ENCODE assay signal across 22 mouse cellular contexts in the genomic region with DNA sequence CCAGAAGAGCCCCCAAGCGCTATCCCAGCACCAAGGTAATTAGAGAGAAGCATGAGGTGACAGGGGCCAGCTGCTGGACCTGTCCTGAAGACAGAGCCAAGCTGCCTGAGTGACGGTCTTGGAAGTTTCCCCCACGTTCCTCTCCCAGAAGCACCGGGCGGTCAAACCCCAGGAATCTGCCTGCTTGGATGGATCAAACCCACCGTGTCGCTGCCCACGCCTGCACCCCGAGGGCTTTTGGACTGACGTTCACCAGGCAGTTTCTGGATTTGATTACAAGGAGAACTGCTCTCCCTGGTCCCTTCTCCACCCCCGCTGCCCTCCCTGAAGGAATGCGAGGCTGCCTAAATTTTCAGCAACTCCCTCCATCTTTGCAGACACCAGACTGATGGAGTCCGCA.
DNase-seq lines count a peak whose midpoint lies in the region; ATAC-seq and TF ChIP-seq lines count a peak whose summit lies in the region.
"Had no signal": no experiment of that assay in that cellular context is flagged by ENCODE, and none has a peak within 500 bp of the region (broad histone marks: within the 10 kb centered on the region; RNA-seq: fewer than 3 reads in every experiment).

No protein-coding gene starts in this region.

- DNase-seq in kidney, postnatal 25 days = no peak
- DNase-seq in stomach, postnatal 0 days (ENCODE audit: low spot score) = no peak
- DNase-seq in embryonic facial prominence, embryonic 14.5 days (ENCODE audit: low spot score) = peak; percentile 32
- no peak for DNase-seq in cerebellum, adult 11-12 months
- DNase-seq: adrenal gland, postnatal 10 days; cerebellum, postnatal 10 days; kidney, adult 11 months; layer of hippocampus, postnatal 36 days; lung, adult 2 months; lung, postnatal 4 days; thymus, adult 18-20 months; thymus, postnatal 4 days had no signal

- H3K4me1 ChIP-seq in kidney, embryonic 14.5 days (ENCODE audit: control insufficient read depth, insufficient read depth, low read length) = peaks cover 40% of the 10 kb centered on the region
- peaks cover 21% of the 10 kb centered on the region for H3K4me1 ChIP-seq in stomach, embryonic 14.5 days (ENCODE audit: control insufficient read depth, insufficient read depth, low read length)
- H3K4me1 ChIP-seq in stomach, postnatal 0 days (replicated peaks; ENCODE audit: control insufficient read depth, insufficient read depth) = no peaks in the 10 kb centered on the region
- peaks cover 11% of the 10 kb centered on the region for H3K4me1 ChIP-seq in embryonic facial prominence, embryonic 14.5 days (ENCODE audit: control insufficient read depth, insufficient read depth, low read length)
- H3K4me1 ChIP-seq in stomach, embryonic 16.5 days (ENCODE audit: control insufficient read depth, insufficient read depth, low read length) = peaks cover 18% of the 10 kb centered on the region; the same call in 1 of the 2 replicates
- H3K4me1 ChIP-seq: forebrain, embryonic 13.5 days had no signal

- no peak overlapping the region for H3K4me2 ChIP-seq in kidney, embryonic 14.5 days (replicated peaks; ENCODE audit: low read depth, low read length)
- H3K4me2 ChIP-seq in stomach, embryonic 14.5 days (replicated peaks; ENCODE audit: low read depth, low read length) = no peak overlapping the region
- H3K4me2 ChIP-seq in stomach, postnatal 0 days (replicated peaks; ENCODE audit: low read depth) = no peak overlapping the region
- H3K4me2 ChIP-seq in embryonic facial prominence, embryonic 14.5 days (ENCODE audit: low read depth, low read length) = peak overlapping the region; percentile 11; the same call in 1 of the 2 replicates
- no peak overlapping the region for H3K4me2 ChIP-seq in stomach, embryonic 16.5 days (ENCODE audit: low read depth, low read length)
- H3K4me2 ChIP-seq: embryonic facial prominence, embryonic 15.5 days; forebrain, embryonic 13.5 days; liver, embryonic 12.5 days had no signal

- peak overlapping the region; percentile 77 for H3K27ac ChIP-seq in kidney, embryonic 14.5 days (ENCODE audit: low read depth, low read length)
- peak overlapping the region; percentile 10; the same call in 1 of the 2 replicates for H3K27ac ChIP-seq in stomach, embryonic 14.5 days (ENCODE audit: low read length)
- H3K27ac ChIP-seq in stomach, postnatal 0 days (replicated peaks) = no peak overlapping the region
- H3K27ac ChIP-seq in embryonic facial prominence, embryonic 14.5 days (replicated peaks; ENCODE audit: low read depth, low read length) = no peak overlapping the region; the same call in 1 of the 2 replicates
- H3K27ac ChIP-seq in stomach, embryonic 16.5 days (ENCODE audit: low read length) = 0 out of 2 replicates have a peak overlapping the region, but pooled peaks have one; percentile 23
- H3K27ac ChIP-seq: embryonic facial prominence, embryonic 15.5 days; forebrain, embryonic 13.5 days; hindbrain, embryonic 10.5 days; layer of hippocampus, adult 2 months; liver, embryonic 12.5 days had no signal

- no peak overlapping the region for H3K9ac ChIP-seq in kidney, embryonic 14.5 days (ENCODE audit: low read depth, low read length)
- H3K9ac ChIP-seq in stomach, embryonic 14.5 days (replicated peaks; ENCODE audit: low read depth, low read length) = no peak overlapping the region
- no peak overlapping the region for H3K9ac ChIP-seq in stomach, postnatal 0 days (ENCODE audit: low read length)
- no peak overlapping the region for H3K9ac ChIP-seq in embryonic facial prominence, embryonic 14.5 days (ENCODE audit: low read depth, low read length)
- no peak overlapping the region for H3K9ac ChIP-seq in stomach, embryonic 16.5 days (ENCODE audit: low read length)
- H3K9ac ChIP-seq: embryonic facial prominence, embryonic 15.5 days; forebrain, embryonic 13.5 days; liver, embryonic 12.5 days had no signal

- peak; percentile 29; the same call in 1 of the 2 replicates for ATAC-seq in kidney, embryonic 14.5 days (ENCODE audit: low FRiP score, low TSS enrichment)
- ATAC-seq in stomach, embryonic 14.5 days (ENCODE audit: insufficient number of reproducible peaks, insufficient read depth, low FRiP score, low read depth) = peak; percentile 16; the same call in 1 of the 2 replicates
- ATAC-seq in stomach, postnatal 0 days (ENCODE audit: low FRiP score, low TSS enrichment) = no peak
- ATAC-seq in embryonic facial prominence, embryonic 14.5 days (ENCODE audit: low read depth) = no peak
- no peak for ATAC-seq in stomach, embryonic 16.5 days (ENCODE audit: insufficient read depth, low FRiP score)
- ATAC-seq in erythroid progenitor cell, adult 5-6 weeks (replicated peaks; ENCODE audit: low FRiP score, poor library complexity, severe bottlenecking) = no peak
- ATAC-seq: forebrain, embryonic 13.5 days; liver, embryonic 12.5 days; Patski had no signal

- H3K36me3 ChIP-seq in kidney, embryonic 14.5 days (ENCODE audit: control insufficient read depth, insufficient read depth, low read length) = no peaks in the 10 kb centered on the region
- no peaks in the 10 kb centered on the region for H3K36me3 ChIP-seq in stomach, embryonic 14.5 days (ENCODE audit: control insufficient read depth, insufficient read depth, low read length)
- no peaks in the 10 kb centered on the region for H3K36me3 ChIP-seq in stomach, postnatal 0 days (ENCODE audit: control insufficient read depth, insufficient read depth, low read length)
- no peaks in the 10 kb centered on the region for H3K36me3 ChIP-seq in embryonic facial prominence, embryonic 14.5 days (ENCODE audit: control insufficient read depth, insufficient read depth, low read length)
- H3K36me3 ChIP-seq in stomach, embryonic 16.5 days (ENCODE audit: control insufficient read depth, insufficient read depth, low read length) = no peaks in the 10 kb centered on the region
- H3K36me3 ChIP-seq: embryonic facial prominence, embryonic 15.5 days; hindbrain, embryonic 10.5 days; liver, embryonic 12.5 days had no signal

- no peak overlapping the region for H3K4me3 ChIP-seq in kidney, embryonic 14.5 days (ENCODE audit: low read length)
- H3K4me3 ChIP-seq in stomach, embryonic 14.5 days (ENCODE audit: low read depth, low read length) = no peak overlapping the region
- no peak overlapping the region for H3K4me3 ChIP-seq in stomach, postnatal 0 days (ENCODE audit: low read depth, low read length)
- no peak overlapping the region for H3K4me3 ChIP-seq in embryonic facial prominence, embryonic 14.5 days (ENCODE audit: low read depth, low read length)
- no peak overlapping the region for H3K4me3 ChIP-seq in stomach, embryonic 16.5 days (replicated peaks; ENCODE audit: low read length)
- H3K4me3 ChIP-seq: embryonic facial prominence, embryonic 15.5 days; forebrain, embryonic 13.5 days; hindbrain, embryonic 10.5 days; layer of hippocampus, adult 2 months; liver, embryonic 12.5 days had no signal

- 16% methylated on average over 13 of the region's 13 CpGs for WGBS in kidney, embryonic 14.5 days
- 24% methylated on average over 13 of the region's 13 CpGs for WGBS in stomach, embryonic 14.5 days
- 44% methylated on average over 13 of the region's 13 CpGs for WGBS in stomach, postnatal 0 days
- WGBS in embryonic facial prominence, embryonic 14.5 days = 15% methylated on average over 13 of the region's 13 CpGs
- WGBS in stomach, embryonic 16.5 days = 40% methylated on average over 13 of the region's 13 CpGs

- TF ChIP-seq CTCF in stomach, postnatal 0 days (IDR thresholded peaks at IDR 0.05; ENCODE audit: low read depth) = no peak

- no peaks in the 10 kb centered on the region for H3K9me3 ChIP-seq in kidney, embryonic 14.5 days (ENCODE audit: control insufficient read depth, low read length)
- H3K9me3 ChIP-seq in stomach, embryonic 14.5 days (ENCODE audit: control insufficient read depth, low read depth, low read length) = no peaks in the 10 kb centered on the region
- H3K9me3 ChIP-seq in stomach, postnatal 0 days (ENCODE audit: control insufficient read depth, low read length) = no peaks in the 10 kb centered on the region
- no peaks in the 10 kb centered on the region for H3K9me3 ChIP-seq in embryonic facial prominence, embryonic 14.5 days (ENCODE audit: control insufficient read depth, low read length)
- no peaks in the 10 kb centered on the region for H3K9me3 ChIP-seq in stomach, embryonic 16.5 days (replicated peaks; ENCODE audit: control insufficient read depth, low read length)
- H3K9me3 ChIP-seq: embryonic facial prominence, embryonic 15.5 days; forebrain, embryonic 13.5 days; hindbrain, embryonic 10.5 days; liver, embryonic 12.5 days had no signal

- no peak for TF ChIP-seq EP300 in stomach, postnatal 0 days (optimal IDR thresholded peaks at IDR 0.05)

- no peaks in the 10 kb centered on the region for H3K27me3 ChIP-seq in kidney, embryonic 14.5 days (ENCODE audit: control insufficient read depth, insufficient read depth, low read length)
- H3K27me3 ChIP-seq in stomach, embryonic 14.5 days (ENCODE audit: control insufficient read depth, insufficient read depth, low read length) = no peaks in the 10 kb centered on the region
- H3K27me3 ChIP-seq in stomach, postnatal 0 days (ENCODE audit: control insufficient read depth, insufficient read depth, low read length) = no peaks in the 10 kb centered on the region
- H3K27me3 ChIP-seq in embryonic facial prominence, embryonic 14.5 days (replicated peaks; ENCODE audit: control insufficient read depth, insufficient read depth, low read length) = no peaks in the 10 kb centered on the region
- no peaks in the 10 kb centered on the region for H3K27me3 ChIP-seq in stomach, embryonic 16.5 days (ENCODE audit: control insufficient read depth, insufficient read depth, low read length)
- H3K27me3 ChIP-seq: forebrain, embryonic 13.5 days had no signal

Comparison
In these comparisons a context has a peak if more than half of its experiments do, and no peak if none do; other contexts are left out.
1. ATAC-seq: peak in kidney, embryonic 14.5 days (single experiment) and stomach, embryonic 14.5 days (single experiment); none in stomach, postnatal 0 days (single experiment), embryonic facial prominence, embryonic 14.5 days (single experiment), stomach, embryonic 16.5 days (single experiment) and erythroid progenitor cell, adult 5-6 weeks (single experiment).
2. H3K27ac ChIP-seq: peak in kidney, embryonic 14.5 days (single experiment), stomach, embryonic 14.5 days (single experiment) and stomach, embryonic 16.5 days (single experiment); none in stomach, postnatal 0 days (single experiment) and embryonic facial prominence, embryonic 14.5 days (single experiment).